Mouse (Mus musculus) CH12.LX (cell line): ENCODE measurements around the gene Akr1cl. TPM values are rescaled to one million over a fixed set of nuclear protein-coding genes. Genes with fewer than 3 reads are reported as not detected.

Source experiments
- DNase-seq: peaks from one replicate; pipeline ENCODE4 v3.0.0-alpha.2; 2013; ENCODE audit errors: extremely low read depth
- H3K27ac ChIP-seq: 2 replicates; pipeline ENCODE4 v1.5.1; 2012; ENCODE audit warnings: low read depth, mild to moderate bottlenecking, control low read depth, moderate library complexity; ENCODE audit not compliant: insufficient read depth
- H3K27me3 ChIP-seq: replicated peaks from 2 replicates; pipeline ENCODE3; 2012; ENCODE audit warnings: inconsistent platforms
- H3K36me3 ChIP-seq, 2 experiments: replicated peaks in 1 of 2; 2 replicates each; pipeline versions ENCODE3 to v1.6.1; 2012; ENCODE audit warnings: inconsistent platforms in 1 of 2, low read length in 1 of 2, mild to moderate bottlenecking in 1 of 2, mixed read lengths in 1 of 2, moderate library complexity in 1 of 2; ENCODE audit not compliant: control insufficient read depth in 1 of 2, insufficient read depth in 1 of 2
- H3K4me1 ChIP-seq, 2 experiments: 2 replicates each; pipeline ENCODE4 v1.6.1; 2012; ENCODE audit warnings: inconsistent platforms in 1 of 2, moderate library complexity in 1 of 2; ENCODE audit not compliant: insufficient read depth in 2 of 2, control insufficient read depth in 1 of 2
- H3K4me2 ChIP-seq: 2 replicates; pipeline ENCODE4 v1.6.1; 2012; ENCODE audit warnings: low read depth, mild to moderate bottlenecking, control low read depth; ENCODE audit not compliant: poor library complexity, insufficient read depth, severe bottlenecking
- H3K4me3 ChIP-seq, 3 experiments: fragments of 150-350 bp in 1 of 3; sonication (generic) in 1 of 3; replicated peaks in 1 of 3; 2 replicates each; pipeline versions ENCODE3 to v1.5.1; 2011 to 2012; ENCODE audit warnings: low read depth in 2 of 3, low read length in 2 of 3, mild to moderate bottlenecking in 2 of 3, moderate library complexity in 2 of 3, control low read depth in 1 of 3, improper control_type of control experiment in 1 of 3, inconsistent platforms in 1 of 3, mixed read lengths in 1 of 3; ENCODE audit not compliant: poor library complexity in 1 of 3
- H3K79me2 ChIP-seq: replicated peaks from 2 replicates; pipeline ENCODE4 v1.6.1; 2012; ENCODE audit warnings: mild to moderate bottlenecking, moderate library complexity; ENCODE audit not compliant: control insufficient read depth, poor library complexity, insufficient read depth, severe bottlenecking; ENCODE audit errors: extremely low read depth
- H3K9ac ChIP-seq: 2 replicates; pipeline ENCODE4 v1.6.1; 2012; ENCODE audit warnings: low read depth, mild to moderate bottlenecking, control low read depth, moderate library complexity; ENCODE audit not compliant: insufficient read depth
- H3K9me3 ChIP-seq: replicated peaks from 2 replicates; pipeline ENCODE3; 2012; ENCODE audit warnings: low read length, inconsistent platforms, mixed read lengths
- ELF1 ChIP-seq: IDR thresholded peaks from 2 replicates; pipeline ENCODE4 v1.6.1; 2014; ENCODE audit warnings: low read depth, mild to moderate bottlenecking, inconsistent platforms, low read length, improper control_type of control experiment
- ETS1 ChIP-seq: conservative IDR thresholded peaks from 2 replicates; pipeline ENCODE4 v1.6.1; 2012; ENCODE audit warnings: low read depth, mild to moderate bottlenecking, inconsistent platforms, low read length, improper control_type of control experiment, moderate library complexity
- GABPA ChIP-seq: IDR thresholded peaks from 2 replicates; pipeline ENCODE4 v1.6.1; 2012; ENCODE audit warnings: low read depth, low read length, improper control_type of control experiment, inconsistent platforms; ENCODE audit not compliant: insufficient replicate concordance
- HCFC1 ChIP-seq: IDR thresholded peaks from 2 replicates; pipeline ENCODE4 v1.6.1; 2012; ENCODE audit warnings: low read depth, mild to moderate bottlenecking, inconsistent platforms, low read length, improper control_type of control experiment
- IRF4 ChIP-seq: IDR thresholded peaks from 2 replicates; pipeline ENCODE4 v1.6.1; 2014; ENCODE audit warnings: low read depth, mild to moderate bottlenecking, inconsistent platforms, low read length, improper control_type of control experiment
- JUND ChIP-seq: conservative IDR thresholded peaks from 2 replicates; pipeline ENCODE4 v1.6.1; 2011; ENCODE audit warnings: low read depth, low read length, improper control_type of control experiment
- KAT2A ChIP-seq: IDR thresholded peaks from 2 replicates; pipeline ENCODE4 v1.6.1; 2012; ENCODE audit warnings: low read length, improper control_type of control experiment, inconsistent platforms; ENCODE audit not compliant: insufficient replicate concordance
- MAFK ChIP-seq: IDR thresholded peaks from 2 replicates; pipeline ENCODE4 v1.6.1; 2011; ENCODE audit warnings: low read length, improper control_type of control experiment; ENCODE audit not compliant: insufficient replicate concordance
- MAX ChIP-seq: IDR thresholded peaks from 2 replicates; pipeline ENCODE4 v1.6.1; 2011; ENCODE audit warnings: low read length, improper control_type of control experiment
- MAZ ChIP-seq: IDR thresholded peaks from 2 replicates; pipeline ENCODE4 v1.6.1; 2012; ENCODE audit warnings: low read depth, mild to moderate bottlenecking, inconsistent platforms, low read length, improper control_type of control experiment, moderate library complexity
- NELFE ChIP-seq: IDR thresholded peaks from 2 replicates; pipeline ENCODE4 v1.6.1; 2011; ENCODE audit warnings: low read depth, low read length, improper control_type of control experiment
- NRF1 ChIP-seq: IDR thresholded peaks from 2 replicates; pipeline ENCODE4 v1.6.1; 2014; ENCODE audit warnings: low read depth, mild to moderate bottlenecking, inconsistent platforms, low read length, improper control_type of control experiment, moderate library complexity
- PAX5 ChIP-seq: IDR thresholded peaks from 2 replicates; pipeline ENCODE4 v1.6.1; 2012; ENCODE audit warnings: low read length, inconsistent platforms, mixed read lengths
- RAD21 ChIP-seq: IDR thresholded peaks from 2 replicates; pipeline ENCODE4 v1.6.1; 2011; ENCODE audit warnings: low read depth, mild to moderate bottlenecking, low read length, improper control_type of control experiment, moderate library complexity
- SIN3A ChIP-seq: IDR thresholded peaks from 2 replicates; pipeline ENCODE4 v1.6.1; 2012; ENCODE audit warnings: low read length, improper control_type of control experiment, inconsistent platforms
- TCF12 ChIP-seq: IDR thresholded peaks from 2 replicates; pipeline ENCODE4 v1.6.1; 2014; ENCODE audit warnings: low read depth, mild to moderate bottlenecking, inconsistent platforms, low read length, improper control_type of control experiment
- UBTF ChIP-seq: IDR thresholded peaks from 2 replicates; pipeline ENCODE4 v1.6.1; 2012; ENCODE audit warnings: low read depth, mild to moderate bottlenecking, inconsistent platforms, low read length, improper control_type of control experiment, moderate library complexity
- USF1 ChIP-seq: IDR thresholded peaks from 2 replicates; pipeline ENCODE4 v1.6.1; 2014; ENCODE audit warnings: low read depth, mild to moderate bottlenecking, inconsistent platforms, low read length, improper control_type of control experiment
- ZC3H11A ChIP-seq: IDR thresholded peaks from 2 replicates; pipeline ENCODE4 v1.6.1; 2012; ENCODE audit warnings: low read depth, mild to moderate bottlenecking, inconsistent platforms, low read length, improper control_type of control experiment
- ZKSCAN1 ChIP-seq: IDR thresholded peaks from 2 replicates; pipeline ENCODE4 v1.6.1; 2012; ENCODE audit warnings: low read depth, inconsistent platforms, low read length, improper control_type of control experiment, borderline replicate concordance
- ZMIZ1 ChIP-seq: IDR thresholded peaks from 2 replicates; pipeline ENCODE4 v1.6.1; 2012; ENCODE audit warnings: low read depth, mild to moderate bottlenecking, inconsistent platforms, low read length, improper control_type of control experiment
- dilution Hi-C: fragments of 300-500 bp; cut with MboI; formaldehyde crosslinking; loops from 2 replicates; pipeline ENCODE4 v1.14.3; 2020; ENCODE audit warnings: low sequenced_read_pairs; ENCODE audit not compliant: extremely low pct_unique_long_range_greater_than_20kb, extremely low pct_ligation_motif_present
- in situ Hi-C: fragments of 300-500 bp; cut with MboI; formaldehyde crosslinking; loops from 3 replicates; pipeline ENCODE4 v1.14.3; 2019; ENCODE audit warnings: low sequenced_read_pairs, low pct_ligation_motif_present, low pct_unique_long_range_greater_than_20kb, mixed read lengths
- polyA plus RNA-seq: library from polyadenylated mRNA; unstranded; fragments of >175 nt; gene quantifications from 2 replicates; pipeline ENCODE4 v1.2.1, GENCODE M21; 2012; ENCODE audit warnings: low read depth; ENCODE audit not compliant: insufficient read length
- total RNA-seq, 2 experiments: library from RNA; depleted of rRNA; stranded (reverse); fragments of 300-350 nt in 1 of 2; fragments of >200 nt in 1 of 2; gene quantifications; 2 replicates each; pipeline ENCODE4 v1.2.3; 2012 to 2014

Akr1cl gene
- total and polyA plus RNA-seq, 3 experiments, result not detected

DNA sequence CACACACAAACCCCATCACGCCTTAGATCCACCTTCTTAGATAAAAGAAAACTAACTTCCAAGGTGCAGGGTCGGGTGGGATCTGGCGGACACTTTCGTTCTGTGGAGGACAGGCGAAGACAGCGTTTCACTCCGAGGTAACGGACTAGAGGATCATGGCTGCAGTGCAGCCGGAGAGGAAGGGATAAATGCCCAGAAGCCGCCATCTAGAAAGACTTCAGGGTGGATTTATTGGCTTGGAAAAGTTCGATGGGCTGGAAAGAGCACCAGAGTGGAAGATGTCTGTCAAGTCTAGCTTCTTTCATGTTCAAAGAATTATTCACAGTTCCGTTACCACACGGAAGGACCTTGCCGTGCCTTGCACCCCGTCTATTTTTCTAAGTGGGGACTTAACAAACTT, 31.6 kb upstream of the Akr1cl start:
- H3K36me3 ChIP-seq, result no peaks in the 10 kb centered on the region
- dilution Hi-C loops, result no loop called here
- H3K79me2 ChIP-seq, result no peaks in the 10 kb centered on the region
- H3K27ac ChIP-seq, result no peak overlapping the region
- peaks cover 0 to 20% of the 10 kb centered on the region in 2 experiments; a peak in 3 of 4 replicates for H3K4me1 ChIP-seq
- H3K4me3 ChIP-seq, result no peak overlapping the region
- H3K27me3 ChIP-seq, result no peaks in the 10 kb centered on the region
- in situ Hi-C loops, result no loop called here
- peaks cover 2% of the 10 kb centered on the region for H3K9me3 ChIP-seq
- no peak for DNase-seq
- H3K9ac ChIP-seq, result no peak overlapping the region
- no peak for TF ChIP-seq MAZ
- TF ChIP-seq GABPA, result no peak
- TF ChIP-seq ZC3H11A, result no peak
- TF ChIP-seq NELFE, result no peak
- TF ChIP-seq MAX, result no peak
- no peak for TF ChIP-seq HCFC1
- no peak for TF ChIP-seq TCF12
- TF ChIP-seq UBTF, result no peak
- TF ChIP-seq IRF4, result no peak
- TF ChIP-seq KAT2A, result no peak
- TF ChIP-seq PAX5, result no peak
- no peak for TF ChIP-seq ZMIZ1
- TF ChIP-seq ETS1, result no peak
- TF ChIP-seq SIN3A, result no peak
- TF ChIP-seq RAD21, result no peak
- TF ChIP-seq NRF1, result no peak
- no peak for TF ChIP-seq JUND
- TF ChIP-seq MAFK, result no peak
- TF ChIP-seq ELF1, result no peak
- TF ChIP-seq, all 38 proteins: peak for 0
- no peak overlapping the region for H3K4me2 ChIP-seq

DNA sequence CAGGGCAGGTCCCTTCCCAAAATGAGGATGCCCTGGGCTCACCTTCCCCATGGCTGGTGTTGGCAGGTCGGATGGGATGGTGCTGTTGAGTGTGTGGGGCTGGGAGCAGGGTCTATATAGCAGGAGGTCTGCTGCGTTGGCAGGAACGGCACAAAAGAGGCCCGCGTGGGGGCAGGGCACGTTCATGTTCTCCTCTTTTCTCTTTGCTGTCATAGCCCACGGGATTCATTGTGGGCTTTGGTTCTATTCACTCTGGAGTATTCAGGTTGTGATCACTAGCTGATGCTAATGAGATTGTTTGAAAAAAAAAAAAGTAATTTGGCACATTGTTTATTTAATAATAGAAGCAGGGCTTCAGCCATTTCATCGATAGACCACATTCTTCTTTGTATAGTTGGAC, 30.8 kb upstream of the Akr1cl start, which contains the start of gene Crygd:
Gene Crygd, minus strand, starts transcription at position 101 of the 400 bp plus-strand sequence.
- DNase-seq, result no peak
- H3K27ac ChIP-seq, result no peak within 1 kb of the TSS
- H3K27me3 ChIP-seq, result no peaks in the 10 kb centered on the region
- H3K36me3 ChIP-seq, result no peaks in the 10 kb centered on the region
- peaks cover 2% of the 10 kb centered on the region for H3K9me3 ChIP-seq
- in situ Hi-C loops, result no loop called here
- dilution Hi-C loops, result no loop called here
- no peaks in the 10 kb centered on the region for H3K79me2 ChIP-seq
- no peak for TF ChIP-seq USF1
- TF ChIP-seq ZKSCAN1, result no peak
- TF ChIP-seq SIN3A, result no peak
- TF ChIP-seq, all 38 proteins: peak for 0
- Histone ChIP-seq H3K4me2 (no peak within 1 kb of the TSS), H3K4me3 (no peak within 1 kb of the TSS), H3K4me1 (peaks cover 0 to 20% of the 10 kb centered on the region in 2 experiments; a peak in 3 of 4 replicates), H3K9ac (no peak within 1 kb of the TSS)
